Comparison of ENCODE assay signal across 16 mouse cellular contexts in genomic region chr4:127224444-127225100, GRCm38 (mm10). TPM values are rescaled to one million over a fixed set of nuclear protein-coding genes. Genes with fewer than 3 reads are reported as not detected.
DNase-seq lines count a peak whose midpoint lies in the region; ATAC-seq lines count a peak whose summit lies in the region.
"Had no signal": no experiment of that assay in that cellular context is flagged by ENCODE, and none has a peak within 500 bp of the region (broad histone marks: within the 10 kb centered on the region; RNA-seq: fewer than 3 reads in every experiment).

No protein-coding gene starts in this region.

- H3K4me3 ChIP-seq in heart, embryonic 12.5 days, result no peak overlapping the region
- H3K4me3 ChIP-seq in neural tube, embryonic 12.5 days, result no peak overlapping the region
- H3K4me3 ChIP-seq in hindbrain, embryonic 15.5 days, result no peak overlapping the region
- H3K4me3 ChIP-seq: heart, embryonic 10.5 days; lung, embryonic 15.5 days had no signal

- WGBS in heart, embryonic 12.5 days, result 23% methylated on average over 19 of the region's 19 CpGs
- 12% methylated on average over 19 of the region's 19 CpGs for WGBS in neural tube, embryonic 12.5 days
- WGBS in hindbrain, embryonic 15.5 days, result 18% methylated on average over 19 of the region's 19 CpGs

- no peak for ATAC-seq in heart, embryonic 12.5 days (ENCODE audit: insufficient number of reproducible peaks, low FRiP score)
- no peak for ATAC-seq in neural tube, embryonic 12.5 days (ENCODE audit: low FRiP score, low read depth)
- ATAC-seq in hindbrain, embryonic 15.5 days (ENCODE audit: low FRiP score, low read depth), result no peak

- DNase-seq in heart, adult 11 months, result no peak
- DNase-seq in neural tube, embryonic 10.5 days (ENCODE audit: extremely low spot score, low spot score), result no peak
- no peak for DNase-seq in kidney, postnatal 36 days
- DNase-seq in gastrocnemius, postnatal 14 days, result no peak
- DNase-seq in adrenal gland, postnatal 10 days, result no peak
- DNase-seq: B cell, adult 2 months; right cerebral cortex, adult 18-20 months; thymus, adult 18-20 months had no signal

- H3K9ac ChIP-seq in heart, embryonic 12.5 days, result no peak overlapping the region
- H3K9ac ChIP-seq in neural tube, embryonic 12.5 days, result no peak overlapping the region
- H3K9ac ChIP-seq in hindbrain, embryonic 15.5 days, result no peak overlapping the region; the same call in 1 of the 2 replicates
- H3K9ac ChIP-seq: lung, embryonic 15.5 days had no signal

- H3K36me3 ChIP-seq in heart, embryonic 12.5 days, result no peaks in the 10 kb centered on the region
- H3K36me3 ChIP-seq in neural tube, embryonic 12.5 days, result no peaks in the 10 kb centered on the region
- H3K36me3 ChIP-seq in hindbrain, embryonic 15.5 days, result peaks cover 4% of the 10 kb centered on the region
- H3K36me3 ChIP-seq: heart, embryonic 10.5 days; lung, embryonic 15.5 days had no signal

- peak overlapping the region; percentile 38 for H3K4me2 ChIP-seq in heart, embryonic 12.5 days
- peak overlapping the region; percentile 41 for H3K4me2 ChIP-seq in neural tube, embryonic 12.5 days (replicated peaks)
- peak overlapping the region; percentile 14; the same call in 1 of the 2 replicates for H3K4me2 ChIP-seq in hindbrain, embryonic 15.5 days
- H3K4me2 ChIP-seq: lung, embryonic 15.5 days had no signal

- H3K4me1 ChIP-seq in heart, embryonic 12.5 days (replicated peaks), result peaks cover 6% of the 10 kb centered on the region; the same call in 1 of the 2 replicates
- peaks cover 24% of the 10 kb centered on the region for H3K4me1 ChIP-seq in neural tube, embryonic 12.5 days
- H3K4me1 ChIP-seq in hindbrain, embryonic 15.5 days (replicated peaks), result peaks cover 24% of the 10 kb centered on the region; the same call in 1 of the 2 replicates
- H3K4me1 ChIP-seq: lung, embryonic 15.5 days had no signal

- intact Hi-C loops in gastrocnemius, postnatal 14 days (cut with DNase I; ENCODE audit: low total_unique reads), result no loop called here

- no peak overlapping the region for H3K27ac ChIP-seq in heart, embryonic 12.5 days (ENCODE audit: poor library complexity, severe bottlenecking)
- no peak overlapping the region for H3K27ac ChIP-seq in neural tube, embryonic 12.5 days
- no peak overlapping the region for H3K27ac ChIP-seq in hindbrain, embryonic 15.5 days (replicated peaks)
- H3K27ac ChIP-seq: heart, embryonic 10.5 days; kidney, postnatal 0 days; lung, embryonic 15.5 days had no signal

- H3K9me3 ChIP-seq in heart, embryonic 12.5 days (replicated peaks), result no peaks in the 10 kb centered on the region
- no peaks in the 10 kb centered on the region for H3K9me3 ChIP-seq in neural tube, embryonic 12.5 days
- no peaks in the 10 kb centered on the region for H3K9me3 ChIP-seq in hindbrain, embryonic 15.5 days
- H3K9me3 ChIP-seq: heart, embryonic 10.5 days; lung, embryonic 15.5 days had no signal

- H3K27me3 ChIP-seq in heart, embryonic 12.5 days (replicated peaks), result peaks cover 59% of the 10 kb centered on the region
- H3K27me3 ChIP-seq in neural tube, embryonic 12.5 days (replicated peaks), result peaks cover 21% of the 10 kb centered on the region
- 0 out of 2 replicates have a peak, but pooled peaks cover 2% of the 10 kb centered on the region for H3K27me3 ChIP-seq in hindbrain, embryonic 15.5 days

RNA-seq across cellular contexts. Expression of gene Smim12, which starts 19.0 kb away (rescaled TPM):
- 51.9 and 58.7 TPM in 2 replicates for polyA plus RNA-seq in heart, embryonic 12.5 days (2016; fragmentation: Nextera tagmentation; extraction: Ambion mirVana)
- polyA plus RNA-seq in neural tube, embryonic 12.5 days (2016; fragmentation: Nextera tagmentation; extraction: Ambion mirVana), result 52.2 and 58.3 TPM in 2 replicates
- polyA plus RNA-seq in hindbrain, embryonic 15.5 days (2015; fragmentation: Nextera tagmentation; extraction: Ambion mirVana), result 53.7 and 56.6 TPM in 2 replicates
- total RNA-seq in gastrocnemius, postnatal 14 days (2021), result 10 to 100 TPM; 28.9 to 29.1 TPM
- total RNA-seq in adrenal gland, postnatal 10 days (2021), result 10 to 100 TPM; 36.6 to 38.3 TPM

RNA-seq across cellular contexts. Expression of gene Dlgap3, which starts 55.6 kb away (rescaled TPM):
- polyA plus RNA-seq in heart, embryonic 12.5 days (2016; fragmentation: Nextera tagmentation; extraction: Ambion mirVana), result 0.73 and 0.95 TPM in 2 replicates
- 10.8 and 11.7 TPM in 2 replicates for polyA plus RNA-seq in neural tube, embryonic 12.5 days (2016; fragmentation: Nextera tagmentation; extraction: Ambion mirVana)
- polyA plus RNA-seq in hindbrain, embryonic 15.5 days (2015; fragmentation: Nextera tagmentation; extraction: Ambion mirVana), result 24.9 and 32.0 TPM in 2 replicates
- under 1 TPM; 0.18 to 0.27 TPM for total RNA-seq in gastrocnemius, postnatal 14 days (2021)
- 1 to 10 TPM; 6.4 to 7.5 TPM for total RNA-seq in adrenal gland, postnatal 10 days (2021)
- total RNA-seq: liver, adult 2 months; megakaryocyte, adult 5-6 weeks had no signal
